Mouse (Mus musculus) megakaryocyte, adult 5-6 weeks (primary cell): Measurements from ENCODE around the gene Il21r. TPM values are rescaled to one million over a fixed set of nuclear protein-coding genes. Genes with fewer than 3 reads are reported as not detected.

ENCODE experiments used
- ATAC-seq: 2 replicates; pipeline ENCODE4 v1.8.0; 2016; ENCODE audit warnings: mild to moderate bottlenecking, inconsistent platforms; ENCODE audit not compliant: poor library complexity, severe bottlenecking
- total RNA-seq, 2 experiments: library from RNA; stranded (forward) in 1 of 2; stranded (reverse) in 1 of 2; fragments of 153-499, 151-499 nt in 1 of 2; fragments of 221-1000, 200-1000 nt in 1 of 2; gene quantifications; 2 replicates each; pipeline versions ENCODE4 v1.2.3 to v1.2.4; 2015 to 2017

Gene Il21r
- total RNA-seq, 2 experiments from 2014 or later = 0.83 to 1.8 TPM

- ATAC-seq = no peak
These were observed 3.1 kb upstream of the Il21r start for GRCm38 (mm10) chr7:125600136-125600535.

- peak; percentile 33 for ATAC-seq
These were observed 2.5 kb upstream of the Il21r start for GRCm38 (mm10) chr7:125600612-125601279.

GRCm38 (mm10) chr7:125601280-125601670, 2.0 kb upstream of the Il21r start:
- peak; percentile 36 for ATAC-seq

DNA sequence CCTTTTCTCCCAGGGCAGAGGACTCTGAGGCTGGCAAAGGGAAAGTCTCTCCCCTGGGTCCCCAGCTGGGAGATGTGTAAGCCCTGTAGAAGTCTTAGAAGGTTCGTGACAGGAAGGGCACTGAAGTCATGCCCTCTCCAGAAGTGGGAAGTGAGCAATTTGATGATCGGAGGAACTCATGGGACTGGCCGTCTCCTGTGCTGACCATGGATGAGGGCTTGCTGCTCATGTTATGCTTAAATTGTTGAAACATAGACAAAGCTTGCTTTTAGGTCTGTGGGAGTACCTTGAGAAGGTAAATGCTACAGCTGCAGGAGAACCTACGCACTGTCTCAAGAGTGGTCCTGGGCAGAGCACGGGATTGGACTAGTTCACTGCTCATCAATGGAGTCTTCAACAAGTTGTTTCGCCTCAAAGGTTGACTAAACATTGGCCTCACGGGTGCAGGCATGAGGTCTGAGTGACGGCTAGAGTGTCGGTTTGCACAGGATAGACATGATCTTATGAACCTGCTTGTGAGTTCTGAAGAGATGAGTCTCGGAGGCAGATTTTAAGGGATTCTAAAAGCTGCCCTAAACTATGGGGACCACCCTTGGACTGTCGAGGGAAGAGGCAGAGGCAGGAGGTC, 1.3 kb upstream of the Il21r start:
- ATAC-seq = peak; percentile 45

DNA sequence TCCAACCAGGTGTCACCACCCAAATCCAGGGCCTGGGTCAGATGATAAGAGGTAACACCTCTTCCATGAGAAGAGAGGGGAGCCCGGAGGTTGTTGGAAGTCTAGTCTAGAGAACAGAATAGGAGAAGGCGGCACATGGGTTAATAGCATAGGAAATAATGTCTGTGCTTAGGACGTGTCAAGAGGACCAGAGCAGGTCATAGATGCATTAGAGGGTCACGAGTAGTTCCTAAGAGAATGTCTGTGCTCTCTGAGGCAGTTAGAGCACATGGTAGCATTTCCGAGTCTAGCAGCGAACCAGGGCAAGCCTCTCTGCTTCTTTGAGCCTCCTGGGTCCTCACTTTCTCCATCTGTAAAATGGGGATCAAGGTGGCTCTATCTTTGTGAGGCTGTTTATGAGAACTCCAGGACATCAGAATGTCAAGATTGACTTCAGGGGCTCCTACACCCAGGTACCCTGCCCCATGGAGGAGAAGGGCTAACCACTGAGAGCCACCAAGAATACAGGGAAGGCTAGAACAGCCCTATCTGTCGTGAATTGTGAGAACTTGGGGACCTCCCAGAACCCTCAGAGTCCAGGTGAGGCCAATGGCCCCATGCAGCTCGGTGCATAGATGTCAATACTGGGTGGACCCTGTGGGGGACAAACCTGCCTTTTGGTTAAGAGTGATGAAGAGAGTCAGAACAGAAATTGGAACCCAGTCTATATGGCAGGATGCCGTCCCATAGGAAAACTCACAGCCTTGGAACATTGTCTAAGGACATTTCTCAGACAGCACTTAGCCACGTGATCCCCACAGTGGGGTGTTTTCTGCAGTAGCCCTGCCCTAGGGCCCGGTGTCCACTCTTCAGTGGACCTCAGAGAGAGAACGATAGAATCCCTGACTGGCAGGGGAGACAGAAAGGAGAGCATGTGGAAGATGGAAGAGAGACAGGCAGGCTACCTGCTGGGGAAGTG, 1.4 kb downstream of the Il21r start:
- ATAC-seq = no peak

GRCm38 (mm10) chr7:125605725-125606139, 2.5 kb downstream of the Il21r start:
- ATAC-seq = no peak

DNA sequence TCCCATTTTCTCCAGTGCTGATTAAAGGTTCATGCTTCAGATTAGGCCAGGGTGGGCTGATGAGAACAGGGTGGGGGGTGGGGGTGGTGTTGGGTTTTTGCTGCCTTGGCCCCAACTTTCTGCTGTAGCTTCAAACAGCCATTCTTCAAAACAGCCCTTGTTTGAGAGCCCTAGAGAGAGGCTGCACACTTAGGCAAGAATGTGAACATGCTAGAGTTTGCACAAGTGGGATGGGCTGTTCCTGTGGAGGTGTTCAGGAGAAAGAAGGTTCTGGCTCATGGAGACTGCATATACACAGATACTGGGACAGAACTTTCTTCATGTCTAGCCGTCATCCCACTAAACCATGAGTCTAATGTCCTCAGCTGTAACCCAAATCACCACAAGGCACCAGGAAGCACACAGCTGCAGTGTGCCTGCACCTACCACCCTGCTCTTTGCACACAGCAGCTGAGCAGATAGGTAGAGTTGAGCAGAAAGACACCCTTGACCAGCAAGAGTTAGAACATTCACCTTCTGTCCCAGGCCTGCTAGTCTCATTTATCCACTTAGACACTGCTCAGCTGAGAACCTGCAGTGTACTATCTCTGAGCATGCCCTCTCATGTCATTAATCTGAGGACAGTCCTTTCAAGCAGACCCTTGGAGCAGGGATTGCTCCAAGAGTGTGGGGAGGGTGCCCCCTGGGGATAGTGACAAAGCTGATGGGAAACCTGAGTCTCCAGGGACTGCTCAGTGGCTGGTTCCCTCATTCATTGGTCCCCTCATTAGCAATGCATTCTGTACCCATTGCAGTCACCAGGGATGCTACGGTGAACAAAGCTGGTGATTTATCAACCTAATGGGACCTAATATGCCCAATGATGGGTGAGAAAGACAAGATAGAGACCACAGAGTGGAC, 3.3 kb downstream of the Il21r start:
- no peak for ATAC-seq

- ATAC-seq = no peak; the same call in 1 of the 2 replicates
These were observed 4.4 kb downstream of the Il21r start for GRCm38 (mm10) chr7:125607384-125608182.

DNA sequence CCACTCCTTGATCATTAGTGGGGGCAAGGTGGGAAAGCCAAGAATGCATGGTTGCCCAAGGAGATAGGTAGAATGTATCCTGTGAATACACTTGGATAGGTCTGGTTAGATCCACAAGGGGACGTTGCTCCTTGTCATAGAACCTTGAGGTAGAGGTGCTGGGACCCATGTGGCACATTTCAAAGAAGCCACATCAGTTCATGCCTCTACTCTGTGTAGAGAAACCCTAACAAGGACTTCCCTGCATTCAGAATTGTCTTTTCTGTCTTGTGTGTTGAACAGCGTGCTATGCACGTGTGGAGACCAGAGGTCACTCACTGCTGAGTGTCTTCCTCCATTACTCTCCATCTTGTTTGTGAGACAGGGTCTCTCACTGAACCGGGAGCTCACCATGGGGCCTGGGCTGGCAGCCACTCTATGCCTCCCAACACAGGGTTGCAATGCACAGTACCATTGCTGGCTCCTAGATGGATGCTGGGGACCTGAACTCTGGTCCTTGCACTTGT, 5.0 kb downstream of the Il21r start:
- no peak for ATAC-seq

GRCm38 (mm10) chr7:125613579-125613978, 10.3 kb downstream of the Il21r start:
- peak; percentile 94 for ATAC-seq

- no peak for ATAC-seq
These were observed 12.2 kb downstream of the Il21r start for GRCm38 (mm10) chr7:125615453-125615852.

- no peak for ATAC-seq
These were observed 14.8 kb downstream of the Il21r start for GRCm38 (mm10) chr7:125618016-125618415.

- ATAC-seq = peak; percentile 88
These were observed 16.8 kb downstream of the Il21r start for GRCm38 (mm10) chr7:125620077-125620476.

DNA sequence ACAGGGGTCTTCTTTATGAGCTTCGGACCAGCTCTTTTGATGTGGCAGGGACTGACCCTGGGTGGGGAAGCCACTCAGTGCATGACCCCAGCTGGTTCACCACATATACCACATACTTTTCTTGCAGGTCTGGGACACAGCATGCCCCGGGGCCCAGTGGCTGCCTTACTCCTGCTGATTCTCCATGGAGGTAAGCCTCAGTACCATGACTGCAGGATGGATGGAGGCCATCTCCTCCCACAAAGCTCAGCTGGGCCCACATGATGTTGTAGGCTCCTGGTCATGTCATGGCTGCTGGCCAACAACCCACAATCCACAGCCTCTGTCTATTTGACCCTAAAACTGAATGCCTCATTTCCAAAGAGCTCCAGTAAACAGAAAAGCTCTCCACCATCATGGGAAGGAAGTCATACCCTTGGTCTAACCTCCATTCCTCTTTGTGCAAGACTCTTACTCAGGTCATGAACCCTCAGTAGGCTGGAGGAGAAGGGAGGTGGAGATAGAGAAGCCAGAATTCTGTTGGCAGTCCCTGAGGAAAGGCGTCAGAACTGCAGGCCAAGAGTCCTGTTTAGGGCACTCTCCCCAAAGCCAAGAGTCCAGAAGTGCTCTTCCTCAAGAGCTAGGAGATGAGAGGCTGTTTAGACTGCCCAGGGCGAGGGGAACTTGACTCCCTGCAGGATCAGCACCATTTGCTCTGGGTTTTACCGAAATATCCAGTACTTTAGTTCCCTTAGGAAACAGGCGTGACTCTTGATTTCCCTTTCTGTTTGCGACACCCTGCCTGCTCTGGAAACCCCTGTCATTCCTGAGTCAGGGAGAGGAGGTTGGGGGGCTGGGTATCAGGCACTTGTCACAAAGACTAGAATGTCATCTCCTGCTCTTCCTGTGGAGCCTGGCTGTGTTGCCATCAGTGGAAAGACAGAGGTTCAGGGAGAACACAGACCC, 19.8 kb downstream of the Il21r start:
- no peak for ATAC-seq

- no peak for ATAC-seq
These were observed 22.0 kb downstream of the Il21r start for GRCm38 (mm10) chr7:125625219-125625618.

DNA sequence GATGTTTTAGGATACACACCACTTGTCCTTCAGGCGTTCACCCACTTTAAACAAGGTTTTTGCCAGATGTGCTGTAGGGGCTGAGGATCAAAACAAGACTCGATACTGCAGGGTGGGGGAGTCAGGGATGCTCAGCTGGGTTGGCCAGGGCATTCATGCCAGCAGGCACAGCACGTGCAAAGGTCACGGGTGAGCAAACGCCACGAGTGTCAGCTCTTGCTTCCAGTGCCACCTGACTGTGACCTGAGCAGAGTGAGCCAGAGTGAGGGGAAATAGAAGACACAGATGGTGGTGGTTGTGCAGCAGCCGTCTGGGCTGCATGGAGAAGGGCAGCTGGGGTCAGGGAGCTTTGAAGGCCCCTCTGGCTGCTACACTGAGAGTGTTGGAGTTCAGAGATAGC, 22.6 kb downstream of the Il21r start:
- ATAC-seq = no peak

DNA sequence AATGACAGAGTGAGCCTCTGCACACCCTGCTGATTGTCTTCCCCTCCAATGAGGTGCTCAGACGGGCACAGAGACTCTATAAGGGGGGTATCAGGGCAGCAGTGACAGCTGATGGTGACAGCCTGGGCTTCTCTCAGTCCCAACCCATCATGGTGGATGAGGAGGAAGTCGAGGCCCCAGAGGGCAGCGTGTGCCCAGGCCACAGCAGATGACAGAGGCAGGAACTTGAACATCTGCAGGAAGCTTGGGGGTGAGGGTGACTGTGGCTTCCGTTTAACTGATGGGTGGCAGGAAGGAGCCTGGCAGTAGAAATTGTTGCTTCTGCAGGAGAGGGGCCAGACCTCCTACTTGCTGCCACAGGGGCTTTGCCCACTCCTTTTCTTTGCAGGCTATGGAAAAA, 27.1 kb downstream of the Il21r start:
- ATAC-seq = peak; percentile 94

GRCm38 (mm10) chr7:125630989-125631388, 27.8 kb downstream of the Il21r start:
- no peak for ATAC-seq
